Mouse (Mus musculus) bone marrow macrophage, adult 2 months (primary cell): ENCODE results near the gene Pcdh20.

Experiments used
- CTCF ChIP-seq: IDR thresholded peaks from 2 replicates; pipeline ENCODE4 v1.5.1; 2012; ENCODE audit warnings: low read depth, mild to moderate bottlenecking, low read length, moderate library complexity
- POLR2A ChIP-seq: IDR thresholded peaks from 2 replicates; pipeline ENCODE4 v1.6.1; 2012; ENCODE audit warnings: mild to moderate bottlenecking, low read depth, low read length, borderline replicate concordance

DNA sequence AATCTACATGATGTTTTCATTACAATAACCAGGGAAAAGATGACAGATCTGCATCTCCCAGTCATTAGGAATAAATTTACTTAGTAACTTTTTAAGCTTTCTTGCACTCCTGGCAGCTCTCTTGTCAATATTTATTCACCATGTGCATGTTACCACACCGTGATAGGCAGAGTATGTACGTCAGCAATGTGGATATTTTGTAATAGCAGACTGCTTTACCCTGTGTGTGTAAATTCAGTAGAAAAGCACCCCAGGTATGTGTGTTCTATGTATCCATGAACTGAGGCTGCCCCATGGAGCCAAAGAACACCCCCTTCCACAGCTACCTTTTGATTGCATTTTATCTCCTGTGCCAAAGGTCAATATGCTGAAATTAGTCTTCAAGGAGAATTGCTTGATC is 7.8 kb downstream of the Pcdh20 start:
- TF ChIP-seq CTCF (no peak), POLR2A (no peak)
